Comparison of ENCODE assay signal across 10 mouse cellular contexts in the genomic region with DNA sequence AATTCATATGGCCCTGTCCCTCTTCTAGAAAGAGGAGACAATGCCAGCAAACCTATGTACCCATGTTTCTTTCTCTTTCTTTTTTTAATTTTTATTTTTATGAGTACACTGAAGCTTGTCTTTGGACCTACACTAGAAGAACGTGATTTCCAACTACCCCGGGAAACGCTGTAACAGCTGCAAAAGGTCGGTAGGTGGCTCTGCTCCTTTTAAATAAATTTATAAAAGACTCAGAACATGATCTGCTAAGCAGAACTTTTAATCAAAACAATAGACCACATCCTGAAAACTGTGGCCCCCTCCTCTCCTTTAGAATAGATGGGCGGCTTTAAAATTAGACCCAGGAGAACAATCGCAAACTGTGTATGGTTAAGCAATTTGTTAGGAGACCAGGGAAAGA. TPM values are rescaled to one million over a fixed set of nuclear protein-coding genes. Genes with fewer than 3 reads are reported as not detected.
DNase-seq lines count a peak whose midpoint lies in the region; ATAC-seq and TF ChIP-seq lines count a peak whose summit lies in the region.
"Had no signal": no experiment of that assay in that cellular context is flagged by ENCODE, and none has a peak within 500 bp of the region (broad histone marks: within the 10 kb centered on the region; RNA-seq: fewer than 3 reads in every experiment).

No protein-coding gene starts in this region.

- H3K9ac ChIP-seq in heart, postnatal 0 days (replicated peaks; ENCODE audit: low read depth, low read length): no peak overlapping the region
- no peak overlapping the region for H3K9ac ChIP-seq in midbrain, embryonic 14.5 days (replicated peaks; ENCODE audit: low read length)
- no peak overlapping the region for H3K9ac ChIP-seq in midbrain, embryonic 16.5 days (ENCODE audit: low read depth, low read length)

- no peak overlapping the region for H3K27ac ChIP-seq in heart, postnatal 0 days (ENCODE audit: low read depth)
- no peak overlapping the region for H3K27ac ChIP-seq in midbrain, embryonic 14.5 days (replicated peaks; ENCODE audit: low read depth, low read length)
- H3K27ac ChIP-seq in midbrain, embryonic 16.5 days (ENCODE audit: low read length): no peak overlapping the region

- H3K4me3 ChIP-seq in heart, postnatal 0 days (ENCODE audit: low read depth, low read length): no peak overlapping the region
- no peak overlapping the region for H3K4me3 ChIP-seq in midbrain, embryonic 14.5 days (replicated peaks; ENCODE audit: low read depth, low read length)
- H3K4me3 ChIP-seq in midbrain, embryonic 16.5 days (ENCODE audit: low read depth, low read length): no peak overlapping the region

- TF ChIP-seq EP300 in heart, postnatal 0 days (IDR thresholded peaks at IDR 0.05; ENCODE audit: low read depth): no peak

- H3K27me3 ChIP-seq in heart, postnatal 0 days (ENCODE audit: control insufficient read depth, insufficient read depth, low read length): peaks cover 72% of the 10 kb centered on the region
- peaks cover 52% of the 10 kb centered on the region for H3K27me3 ChIP-seq in midbrain, embryonic 14.5 days (ENCODE audit: control insufficient read depth, insufficient read depth, low read length)
- H3K27me3 ChIP-seq in midbrain, embryonic 16.5 days (ENCODE audit: control insufficient read depth, insufficient read depth, low read depth, low read length): peaks cover 43% of the 10 kb centered on the region

- ATAC-seq in heart, postnatal 0 days (ENCODE audit: insufficient read depth, low read depth): no peak
- no peak for ATAC-seq in midbrain, embryonic 14.5 days (ENCODE audit: low FRiP score, low TSS enrichment)
- no peak for ATAC-seq in midbrain, embryonic 16.5 days
- ATAC-seq: activated CD4-positive, CD25-positive, alpha-beta regulatory T cell, adult 4 months; hindbrain, embryonic 16.5 days had no signal

- peak; percentile 41 for TF ChIP-seq CTCF in heart, postnatal 0 days (IDR thresholded peaks at IDR 0.05; ENCODE audit: low read depth)

- H3K4me2 ChIP-seq in heart, postnatal 0 days (ENCODE audit: low read depth, low read length): no peak overlapping the region
- no peak overlapping the region for H3K4me2 ChIP-seq in midbrain, embryonic 14.5 days (ENCODE audit: low read length)
- H3K4me2 ChIP-seq in midbrain, embryonic 16.5 days (ENCODE audit: low read length): no peak overlapping the region

- peaks cover 6% of the 10 kb centered on the region; the same call in 1 of the 2 replicates for H3K4me1 ChIP-seq in heart, postnatal 0 days (ENCODE audit: control insufficient read depth, insufficient read depth)
- peaks cover 7% of the 10 kb centered on the region for H3K4me1 ChIP-seq in midbrain, embryonic 14.5 days (ENCODE audit: control insufficient read depth, insufficient read depth, low read length)
- peaks cover 10% of the 10 kb centered on the region for H3K4me1 ChIP-seq in midbrain, embryonic 16.5 days (ENCODE audit: control insufficient read depth, insufficient read depth, low read length)

- 16% methylated on average over 6 of the region's 6 CpGs for WGBS in heart, postnatal 0 days
- 7% methylated on average over 6 of the region's 6 CpGs for WGBS in midbrain, embryonic 14.5 days
- WGBS in midbrain, embryonic 16.5 days: 7% methylated on average over 6 of the region's 6 CpGs

- H3K36me3 ChIP-seq in heart, postnatal 0 days (replicated peaks; ENCODE audit: control insufficient read depth, insufficient read depth, low read length): no peaks in the 10 kb centered on the region
- no peaks in the 10 kb centered on the region for H3K36me3 ChIP-seq in midbrain, embryonic 14.5 days (ENCODE audit: control insufficient read depth, insufficient read depth, low read length)
- H3K36me3 ChIP-seq in midbrain, embryonic 16.5 days (ENCODE audit: control insufficient read depth, insufficient read depth, low read length): no peaks in the 10 kb centered on the region

- no peaks in the 10 kb centered on the region for H3K9me3 ChIP-seq in heart, postnatal 0 days (replicated peaks; ENCODE audit: control insufficient read depth, low read length)
- no peaks in the 10 kb centered on the region for H3K9me3 ChIP-seq in midbrain, embryonic 14.5 days (ENCODE audit: control insufficient read depth, low read length)
- no peaks in the 10 kb centered on the region for H3K9me3 ChIP-seq in midbrain, embryonic 16.5 days (replicated peaks; ENCODE audit: control insufficient read depth, low read length, poor library complexity, severe bottlenecking)

- peak; percentile 42 for DNase-seq in heart, postnatal 0 days (ENCODE audit: low spot score)
- DNase-seq in heart, adult 11 months: no peak
- peak; percentile 78 for DNase-seq in midbrain, embryonic 14.5 days
- DNase-seq in ZHBTc4 (ENCODE audit: low read depth, low spot score): peak; percentile 44
- peak; percentile 42 for DNase-seq in lung, postnatal 36 days
- no peak for DNase-seq in ovary, postnatal 10 days (ENCODE audit: low spot score)
- no peak for DNase-seq in adrenal gland, postnatal 14 days

RNA-seq across cellular contexts. Expression of a gene that starts 2.3 kb away (rescaled TPM):
- not detected in 2 replicates for total RNA-seq in heart, postnatal 0 days (2014; rRNA removed; ENCODE audit: low replicate concordance)
- polyA plus RNA-seq in heart, postnatal 0 days (2015; fragmentation: Nextera tagmentation; extraction: Ambion mirVana): not detected in 2 replicates
- polyA plus RNA-seq in midbrain, embryonic 14.5 days (2014; fragmentation: Nextera tagmentation; extraction: Ambion mirVana): not detected in 2 replicates
- not detected in 2 replicates for polyA plus RNA-seq in midbrain, embryonic 16.5 days (2015; fragmentation: Nextera tagmentation; extraction: Ambion mirVana)
- total RNA-seq in adrenal gland, postnatal 14 days (2021): not detected in 2 replicates
- polyA plus RNA-seq: activated CD4-positive, CD25-positive, alpha-beta regulatory T cell, adult 4 months; hindbrain, embryonic 16.5 days had no signal

RNA-seq across cellular contexts. Expression of a gene that starts 35.3 kb away (rescaled TPM):
- not detected in 2 replicates for total RNA-seq in heart, postnatal 0 days (2014; rRNA removed; ENCODE audit: low replicate concordance)
- polyA plus RNA-seq in heart, postnatal 0 days (2015; fragmentation: Nextera tagmentation; extraction: Ambion mirVana): not detected in 2 replicates
- not detected in 2 replicates for polyA plus RNA-seq in midbrain, embryonic 14.5 days (2014; fragmentation: Nextera tagmentation; extraction: Ambion mirVana)
- not detected in 2 replicates for polyA plus RNA-seq in midbrain, embryonic 16.5 days (2015; fragmentation: Nextera tagmentation; extraction: Ambion mirVana)
- total RNA-seq in adrenal gland, postnatal 14 days (2021): not detected in 2 replicates
- polyA plus RNA-seq: activated CD4-positive, CD25-positive, alpha-beta regulatory T cell, adult 4 months; hindbrain, embryonic 16.5 days had no signal

Comparison
In these comparisons a context has a peak if more than half of its experiments do, and no peak if none do; other contexts are left out.
1. DNase-seq: peak in heart, postnatal 0 days (single experiment), midbrain, embryonic 14.5 days (single experiment), ZHBTc4 (single experiment) and lung, postnatal 36 days (single experiment); none in heart, adult 11 months (single experiment), ovary, postnatal 10 days (single experiment) and adrenal gland, postnatal 14 days (single experiment).